Mouse (Mus musculus) adrenal gland, postnatal 10 days (tissue): ENCODE results near the gene Arl4c. TPM values are rescaled to one million over a fixed set of nuclear protein-coding genes. Genes with fewer than 3 reads are reported as not detected.
"Not testable (repeated sequence)": the region's sequence is repeated elsewhere in the genome, so short reads cannot be mapped to it uniquely, and the experiment has no call there.

Experiments
- DNase-seq: peaks from one replicate; pipeline ENCODE4 v3.0.0; 2021; ENCODE audit warnings: mixed read lengths
- total RNA-seq, 2 experiments: library from RNA; stranded (reverse); gene quantifications; 2 replicates each; pipeline ENCODE4 v1.2.3; 2021

Arl4c gene
- total RNA-seq, 2 experiments from 2014 or later = 12.5 to 14.9 TPM

DNA sequence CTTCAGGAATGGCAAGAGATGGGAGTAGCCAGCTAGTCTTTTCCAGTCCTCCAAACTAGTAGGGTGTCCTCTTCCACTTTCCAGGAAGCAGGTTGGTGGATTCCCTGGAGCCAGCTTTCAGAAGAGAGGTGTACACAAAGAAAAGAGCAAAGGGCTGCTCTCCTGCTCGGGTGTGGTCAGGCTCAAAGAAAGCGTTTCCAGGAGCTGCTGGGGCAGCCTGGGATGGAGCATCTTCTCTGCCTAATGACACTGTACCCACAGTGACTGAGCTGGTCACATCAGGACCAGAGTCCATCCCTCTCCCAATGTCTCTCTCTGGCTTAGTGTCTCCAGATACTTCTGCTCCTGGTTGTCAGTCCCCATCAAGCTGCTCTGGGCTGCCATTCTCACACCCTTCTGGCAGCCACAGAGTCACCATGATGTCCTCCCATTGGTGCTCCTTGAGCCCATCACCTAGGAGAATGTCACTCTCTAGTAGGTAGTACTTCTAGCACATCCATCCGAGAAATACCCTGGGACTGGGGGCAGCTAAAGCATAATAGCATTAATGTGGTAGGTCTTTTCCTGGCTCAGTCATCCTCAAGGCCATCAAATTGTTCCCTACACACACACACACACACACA lies 46.4 kb downstream of the Arl4c start:
- no peak for DNase-seq

- no peak for DNase-seq
Observed at GRCm38 (mm10) chr1:88654521-88655472, 47.2 kb downstream of the Arl4c start.

DNA sequence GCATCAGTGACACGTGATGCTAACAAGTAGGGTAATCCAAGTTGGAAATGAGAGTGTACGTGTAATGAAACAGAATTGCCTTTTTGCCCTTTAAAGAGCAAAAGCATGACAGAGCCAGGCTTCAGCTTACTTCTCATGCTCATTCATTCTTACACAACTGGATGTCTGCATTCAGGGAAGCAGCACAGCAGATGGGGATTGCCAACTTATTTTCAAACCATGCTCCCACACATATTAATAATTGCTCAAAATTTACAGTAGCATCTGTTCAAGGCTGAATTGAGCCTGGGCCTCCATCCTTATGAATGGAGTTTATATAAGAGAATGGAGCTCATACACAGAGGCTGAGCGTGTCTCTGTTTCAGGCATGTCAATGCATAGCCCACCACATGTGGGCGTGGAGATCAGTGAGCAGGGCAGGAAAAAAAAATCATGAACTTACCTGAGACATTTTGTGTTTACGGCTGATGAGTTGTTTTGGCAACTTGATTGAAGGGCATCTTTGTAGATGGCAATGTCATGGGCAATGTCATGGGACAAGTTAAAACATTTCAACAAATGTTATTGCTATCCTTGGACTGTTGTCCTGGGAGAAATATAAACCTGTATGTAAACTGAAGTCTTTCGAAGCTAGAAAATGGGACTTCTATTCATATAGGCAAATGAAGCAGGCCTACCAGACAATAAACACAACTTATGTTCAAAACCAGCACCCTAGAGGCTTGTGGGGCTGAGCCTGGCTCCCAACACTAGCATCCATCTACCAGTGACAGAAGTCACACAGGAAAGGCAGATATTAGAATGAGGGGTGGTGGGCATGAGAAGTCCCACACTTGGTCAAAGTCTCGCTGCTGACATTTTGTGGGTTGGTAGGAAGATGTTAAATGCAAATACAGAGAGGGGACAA lies 48.2 kb downstream of the Arl4c start:
- DNase-seq = no peak

GRCm38 (mm10) chr1:88652682-88653081 lies 49.3 kb downstream of the Arl4c start:
- DNase-seq = no peak

- DNase-seq = no peak
Observed at GRCm38 (mm10) chr1:88651668-88652067, 50.4 kb downstream of the Arl4c start.

DNA sequence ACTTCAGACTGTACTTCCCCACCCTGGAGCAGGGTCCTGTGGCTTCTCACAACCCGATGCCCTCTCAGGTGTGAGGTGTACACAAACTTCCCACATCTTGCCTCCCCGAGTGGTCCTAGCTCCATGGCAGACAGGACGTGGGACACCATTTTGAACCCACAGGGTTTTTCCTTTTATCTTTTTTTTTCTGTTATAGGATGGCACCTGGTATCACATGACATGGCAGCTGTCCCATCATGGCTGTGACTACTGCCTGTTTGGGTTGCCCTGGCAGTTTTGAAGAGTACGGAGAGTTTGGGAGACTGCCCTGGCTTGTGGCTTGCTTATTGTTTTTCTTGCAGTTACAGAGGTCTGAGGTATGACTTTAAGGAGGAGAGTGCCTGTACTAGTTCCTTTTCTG lies 53.3 kb downstream of the Arl4c start:
- no peak for DNase-seq

- DNase-seq = no peak
Observed at GRCm38 (mm10) chr1:88645599-88646119, 56.4 kb downstream of the Arl4c start.

GRCm38 (mm10) chr1:88644417-88644816 lies 57.6 kb downstream of the Arl4c start:
- DNase-seq = no peak

GRCm38 (mm10) chr1:88643181-88643823 lies 58.7 kb downstream of the Arl4c start:
- no peak for DNase-seq

- no peak for DNase-seq
Observed at GRCm38 (mm10) chr1:88642735-88643134, 59.3 kb downstream of the Arl4c start.

- DNase-seq = no peak
Observed at GRCm38 (mm10) chr1:88641678-88642215, 60.3 kb downstream of the Arl4c start.

GRCm38 (mm10) chr1:88641194-88641593 lies 60.8 kb downstream of the Arl4c start:
- DNase-seq = no peak

DNA sequence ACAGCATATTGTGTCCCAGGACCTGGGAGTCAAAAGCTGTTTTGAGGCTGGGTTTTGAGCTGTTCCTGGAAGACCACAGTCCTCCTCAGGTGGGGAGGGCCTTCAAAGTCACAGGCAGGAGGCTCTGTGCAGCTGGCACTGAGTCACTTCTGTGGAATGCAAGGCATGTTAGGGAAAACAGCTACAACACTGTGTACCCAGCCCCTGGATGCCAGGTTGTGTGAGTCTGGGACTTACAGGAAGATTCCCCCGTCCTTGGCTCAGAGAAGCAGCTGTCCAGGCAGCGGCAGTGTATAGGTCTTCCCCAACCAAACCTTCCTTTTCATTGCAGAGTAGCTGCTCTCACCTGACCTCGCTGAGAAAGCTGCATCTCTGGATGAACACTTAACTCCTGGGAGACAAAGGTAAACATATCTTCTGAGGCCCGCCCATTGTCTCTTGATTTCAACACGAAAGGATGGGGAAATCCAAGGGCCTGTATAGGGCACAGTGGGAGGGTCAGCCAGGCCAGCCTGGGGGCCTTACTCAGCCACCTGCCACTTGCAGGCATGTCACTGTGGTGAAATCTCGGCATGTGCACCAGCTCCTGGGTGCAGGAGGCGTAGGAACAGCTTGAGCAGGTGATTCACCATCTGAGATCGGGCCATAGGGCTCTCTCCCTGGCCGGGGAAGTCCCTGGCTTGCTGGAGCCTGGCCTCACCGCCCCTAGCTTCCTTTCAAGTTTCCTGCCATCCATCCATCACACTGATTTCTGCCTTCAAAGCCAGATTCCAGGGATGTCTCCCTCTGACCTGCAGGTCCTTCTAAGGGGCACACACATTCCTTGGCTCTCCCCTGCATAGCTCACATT lies 62.4 kb downstream of the Arl4c start:
- peak; percentile 19 for DNase-seq

- no peak for DNase-seq
Observed at GRCm38 (mm10) chr1:88638622-88639021, 63.4 kb downstream of the Arl4c start.

- DNase-seq = not testable (repeated sequence)
Observed at GRCm38 (mm10) chr1:88636579-88637161, 65.4 kb downstream of the Arl4c start.

DNA sequence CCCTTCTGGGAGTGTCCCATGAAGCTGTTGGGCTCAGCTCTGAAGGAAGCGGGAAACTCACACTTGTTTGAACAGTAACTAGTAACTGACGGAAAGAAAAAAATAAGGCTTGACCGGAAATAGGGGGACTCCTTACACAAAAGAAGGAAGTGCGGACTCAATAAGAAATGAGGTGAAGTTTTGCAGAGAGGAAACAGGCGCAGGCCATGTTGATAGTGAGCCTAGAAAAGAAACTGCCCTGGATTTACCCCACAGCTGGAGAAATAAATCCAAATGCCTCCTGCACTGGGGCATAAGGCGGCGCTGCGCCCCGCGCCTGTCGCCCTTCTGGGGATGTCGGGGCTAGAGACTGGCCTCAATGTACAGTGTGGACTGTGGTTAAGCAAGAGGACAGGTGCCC lies 66.4 kb downstream of the Arl4c start:
- DNase-seq = no peak

DNA sequence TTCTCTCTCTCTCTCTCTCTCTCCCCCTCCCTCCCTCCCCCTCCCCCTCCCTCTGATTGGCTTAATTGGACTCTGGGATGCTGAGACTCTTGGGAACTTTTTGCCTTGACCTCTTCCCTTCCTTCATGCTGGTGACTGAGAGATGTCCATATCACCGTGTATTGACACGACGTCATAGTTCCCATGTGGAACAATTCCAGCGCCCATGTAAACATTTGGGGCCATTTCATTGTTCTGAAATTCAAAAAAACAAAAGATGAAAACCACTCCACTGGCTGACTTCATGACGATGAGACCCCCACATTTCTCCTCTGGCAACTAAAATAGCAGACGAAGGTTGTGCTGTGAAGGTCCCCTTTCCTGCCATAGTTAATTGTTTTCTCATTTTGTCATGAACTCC lies 69.2 kb downstream of the Arl4c start:
- no peak for DNase-seq

GRCm38 (mm10) chr1:88629966-88630488 lies 72.0 kb downstream of the Arl4c start:
- no peak for DNase-seq

DNA sequence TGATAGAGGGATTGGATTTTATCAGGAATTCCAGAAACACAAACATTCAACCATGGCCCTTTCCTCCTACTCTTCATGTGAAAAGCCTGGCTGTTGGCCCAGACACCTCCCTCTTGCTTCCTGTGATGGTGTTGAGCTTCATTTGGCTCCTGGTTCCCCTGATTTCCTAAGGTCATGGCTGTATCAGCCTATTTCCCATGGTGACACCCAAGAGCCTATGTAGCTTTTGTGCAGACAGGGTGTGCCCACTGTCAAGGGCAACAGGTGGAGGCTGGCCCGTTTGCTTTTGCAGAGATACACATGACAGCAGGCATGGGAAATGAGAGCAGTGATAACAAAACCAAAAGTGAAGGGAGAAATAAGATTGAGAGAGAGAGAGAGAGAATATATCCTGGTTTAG lies 76.8 kb downstream of the Arl4c start:
- DNase-seq = peak; percentile 13

GRCm38 (mm10) chr1:88624376-88624775 lies 77.6 kb downstream of the Arl4c start:
- DNase-seq = no peak
